Mouse (Mus musculus): ENCODE results near the gene Suv39h1. TPM values are rescaled to one million over a fixed set of nuclear protein-coding genes. Genes with fewer than 3 reads are reported as not detected.
A peak's percentile ranks its signal among the peaks of the same experiment; 100 is the strongest.

Suv39h1 gene
- polyA plus RNA-seq, 1 experiment: 35.9 TPM

- Histone ChIP-seq H3K9me3 (replicated peaks; ENCODE audit: control insufficient read depth, insufficient read depth, low read length, poor library complexity, severe bottlenecking) (no peaks in the 10 kb centered on the region), H3K4me3 (ENCODE audit: low read depth, low read length) (no peak within 1 kb of the TSS; the same call in 1 of the 2 replicates), H3K9ac (ENCODE audit: low read depth, poor library complexity, severe bottlenecking) (no peak within 1 kb of the TSS), H3K4me1 (ENCODE audit: control insufficient read depth, insufficient read depth, low read length) (no peaks in the 10 kb centered on the region), H3K36me3 (ENCODE audit: control insufficient read depth, insufficient read depth, low read length, poor library complexity, severe bottlenecking) (no peaks in the 10 kb centered on the region), H3K27me3 (ENCODE audit: control insufficient read depth, insufficient read depth, low read length, poor library complexity, severe bottlenecking) (no peaks in the 10 kb centered on the region), H3K27ac (ENCODE audit: insufficient read depth, low read length) (no peak within 1 kb of the TSS)
- no peak for TF ChIP-seq EP300 (IDR thresholded peaks at IDR 0.05; ENCODE audit: insufficient read depth, low read depth, low read length)
- no peak for TF ChIP-seq POLR2A (IDR thresholded peaks at IDR 0.05; ENCODE audit: insufficient read depth, low read length)
- TF ChIP-seq CTCF (IDR thresholded peaks at IDR 0.05; ENCODE audit: low read depth, low read length): no peak
These were observed 15.9 kb upstream of the Suv39h1 start, which contains the start of gene Was for GRCm38 (mm10) chrX:8090346-8090953. Gene Was, minus strand, starts transcription at chrX:8090498.

- H3K27me3 ChIP-seq (ENCODE audit: control insufficient read depth, insufficient read depth, low read length, poor library complexity, severe bottlenecking): no peaks in the 10 kb centered on the region
- no peak for TF ChIP-seq POLR2A (IDR thresholded peaks at IDR 0.05; ENCODE audit: insufficient read depth, low read length)
- TF ChIP-seq EP300 (IDR thresholded peaks at IDR 0.05; ENCODE audit: insufficient read depth, low read depth, low read length): no peak
- no peak for TF ChIP-seq CTCF (IDR thresholded peaks at IDR 0.05; ENCODE audit: low read depth, low read length)
- no peak overlapping the region for H3K9ac ChIP-seq (ENCODE audit: low read depth, poor library complexity, severe bottlenecking)
- H3K9me3 ChIP-seq (replicated peaks; ENCODE audit: control insufficient read depth, insufficient read depth, low read length, poor library complexity, severe bottlenecking): no peaks in the 10 kb centered on the region
- H3K4me1 ChIP-seq (ENCODE audit: control insufficient read depth, insufficient read depth, low read length): no peaks in the 10 kb centered on the region
- no peaks in the 10 kb centered on the region for H3K36me3 ChIP-seq (ENCODE audit: control insufficient read depth, insufficient read depth, low read length, poor library complexity, severe bottlenecking)
- H3K27ac ChIP-seq (ENCODE audit: insufficient read depth, low read length): no peak overlapping the region
- H3K4me3 ChIP-seq (ENCODE audit: low read depth, low read length): no peak overlapping the region
These were observed 15.2 kb upstream of the Suv39h1 start for GRCm38 (mm10) chrX:8089746-8090145.

DNA sequence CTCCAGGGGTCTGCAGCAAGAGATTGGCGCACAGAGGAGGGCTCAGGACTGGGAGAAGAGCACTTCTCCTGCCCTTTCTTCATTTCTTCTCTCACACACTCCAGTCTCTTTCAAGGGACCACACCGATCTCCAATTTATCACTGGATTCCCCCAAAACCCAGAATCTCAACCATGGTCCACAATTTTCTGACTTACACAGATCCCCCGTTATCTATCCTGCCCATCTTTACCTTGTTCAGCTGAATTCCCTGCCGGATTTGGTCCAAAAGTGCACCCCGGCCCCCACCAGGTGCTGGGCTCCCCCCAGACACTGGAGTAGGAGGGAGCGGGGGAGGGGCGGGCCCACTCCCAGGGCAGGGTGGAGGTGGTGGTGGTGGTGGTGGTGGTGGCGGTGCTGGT, 11.1 kb upstream of the Suv39h1 start:
- no peaks in the 10 kb centered on the region for H3K36me3 ChIP-seq (ENCODE audit: control insufficient read depth, insufficient read depth, low read length, poor library complexity, severe bottlenecking)
- no peaks in the 10 kb centered on the region for H3K4me1 ChIP-seq (ENCODE audit: control insufficient read depth, insufficient read depth, low read length)
- TF ChIP-seq POLR2A (IDR thresholded peaks at IDR 0.05; ENCODE audit: insufficient read depth, low read length): no peak
- TF ChIP-seq CTCF (IDR thresholded peaks at IDR 0.05; ENCODE audit: low read depth, low read length): no peak
- TF ChIP-seq EP300 (IDR thresholded peaks at IDR 0.05; ENCODE audit: insufficient read depth, low read depth, low read length): no peak
- H3K9ac ChIP-seq (ENCODE audit: low read depth, poor library complexity, severe bottlenecking): no peak overlapping the region
- H3K9me3 ChIP-seq (replicated peaks; ENCODE audit: control insufficient read depth, insufficient read depth, low read length, poor library complexity, severe bottlenecking): no peaks in the 10 kb centered on the region
- no peak overlapping the region for H3K27ac ChIP-seq (ENCODE audit: insufficient read depth, low read length)
- no peak overlapping the region for H3K4me3 ChIP-seq (ENCODE audit: low read depth, low read length)
- H3K27me3 ChIP-seq (ENCODE audit: control insufficient read depth, insufficient read depth, low read length, poor library complexity, severe bottlenecking): no peaks in the 10 kb centered on the region

DNA sequence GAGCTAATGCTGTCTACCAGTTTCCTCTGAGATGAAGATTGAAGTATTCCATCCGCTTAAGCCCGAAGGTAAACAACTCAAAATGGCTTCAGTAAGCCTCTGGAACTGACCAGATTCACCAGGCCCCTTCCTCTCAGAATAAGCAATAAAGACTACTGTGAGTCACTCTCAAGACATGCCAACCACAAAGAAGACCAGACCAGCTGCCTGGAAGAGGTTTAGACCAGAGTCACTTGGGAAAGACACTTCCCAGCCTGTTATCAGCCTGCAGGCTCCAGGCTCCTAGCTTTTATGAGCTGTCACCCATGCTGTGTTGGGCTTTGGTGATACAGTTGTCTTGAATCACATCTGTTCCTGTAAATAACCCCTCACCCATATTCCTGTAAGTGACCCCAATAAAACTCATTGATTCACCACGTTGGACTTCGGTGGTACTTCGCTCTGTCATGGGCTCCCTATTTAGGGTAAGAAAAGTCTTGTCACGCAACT, 10.3 kb upstream of the Suv39h1 start:
- Histone ChIP-seq H3K27me3 (ENCODE audit: control insufficient read depth, insufficient read depth, low read length, poor library complexity, severe bottlenecking) (no peaks in the 10 kb centered on the region), H3K4me1 (ENCODE audit: control insufficient read depth, insufficient read depth, low read length) (no peaks in the 10 kb centered on the region)
- no peak for TF ChIP-seq CTCF (IDR thresholded peaks at IDR 0.05; ENCODE audit: low read depth, low read length)
- TF ChIP-seq EP300 (IDR thresholded peaks at IDR 0.05; ENCODE audit: insufficient read depth, low read depth, low read length): no peak
- TF ChIP-seq POLR2A (IDR thresholded peaks at IDR 0.05; ENCODE audit: insufficient read depth, low read length): no peak

DNA sequence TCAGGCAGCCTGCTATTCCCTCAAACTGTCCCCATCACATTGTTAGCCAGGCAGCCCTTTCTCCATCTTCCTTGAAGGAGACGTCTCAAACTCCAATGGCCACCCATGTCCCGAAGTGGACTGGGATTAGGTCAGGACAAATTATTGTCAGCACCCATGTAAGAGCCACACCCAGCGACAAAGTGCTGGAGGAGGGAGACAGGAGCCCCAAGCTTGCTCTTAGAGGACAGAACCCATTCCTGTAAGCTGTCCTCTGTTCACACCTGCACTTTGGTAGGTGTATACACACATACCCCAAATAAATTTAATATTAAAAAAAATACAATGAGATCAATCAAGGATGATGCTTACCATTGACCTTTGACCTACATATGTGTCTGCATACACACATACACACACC, 544 bp upstream of the Suv39h1 start:
- Histone ChIP-seq H3K27me3 (ENCODE audit: control insufficient read depth, insufficient read depth, low read length, poor library complexity, severe bottlenecking) (no peaks in the 10 kb centered on the region), H3K9me3 (replicated peaks; ENCODE audit: control insufficient read depth, insufficient read depth, low read length, poor library complexity, severe bottlenecking) (no peaks in the 10 kb centered on the region), H3K9ac (ENCODE audit: low read depth, poor library complexity, severe bottlenecking) (peak overlapping the region; percentile 42; the same call in 1 of the 2 replicates), H3K4me1 (ENCODE audit: control insufficient read depth, insufficient read depth, low read length) (no peaks in the 10 kb centered on the region), H3K36me3 (ENCODE audit: control insufficient read depth, insufficient read depth, low read length, poor library complexity, severe bottlenecking) (peaks cover 9% of the 10 kb centered on the region), H3K27ac (ENCODE audit: insufficient read depth, low read length) (no peak overlapping the region), H3K4me3 (ENCODE audit: low read depth, low read length) (peak overlapping the region; percentile 70)
- TF ChIP-seq CTCF (IDR thresholded peaks at IDR 0.05; ENCODE audit: low read depth, low read length) (no peak), EP300 (IDR thresholded peaks at IDR 0.05; ENCODE audit: insufficient read depth, low read depth, low read length) (no peak), POLR2A (IDR thresholded peaks at IDR 0.05; ENCODE audit: insufficient read depth, low read length) (no peak)

More for the DNA sequence above, 10.3 kb upstream of the Suv39h1 start:
- Histone ChIP-seq H3K36me3 (ENCODE audit: control insufficient read depth, insufficient read depth, low read length, poor library complexity, severe bottlenecking) (no peaks in the 10 kb centered on the region), H3K9me3 (replicated peaks; ENCODE audit: control insufficient read depth, insufficient read depth, low read length, poor library complexity, severe bottlenecking) (no peaks in the 10 kb centered on the region), H3K4me3 (ENCODE audit: low read depth, low read length) (no peak overlapping the region), H3K27ac (ENCODE audit: insufficient read depth, low read length) (no peak overlapping the region), H3K9ac (ENCODE audit: low read depth, poor library complexity, severe bottlenecking) (no peak overlapping the region)

- no peaks in the 10 kb centered on the region for H3K4me1 ChIP-seq (ENCODE audit: control insufficient read depth, insufficient read depth, low read length)
- no peaks in the 10 kb centered on the region for H3K27me3 ChIP-seq (ENCODE audit: control insufficient read depth, insufficient read depth, low read length, poor library complexity, severe bottlenecking)
- H3K27ac ChIP-seq (ENCODE audit: insufficient read depth, low read length): peak overlapping the region; percentile 41
- TF ChIP-seq POLR2A (IDR thresholded peaks at IDR 0.05; ENCODE audit: insufficient read depth, low read length): no peak
- TF ChIP-seq EP300 (IDR thresholded peaks at IDR 0.05; ENCODE audit: insufficient read depth, low read depth, low read length): no peak
- TF ChIP-seq CTCF (IDR thresholded peaks at IDR 0.05; ENCODE audit: low read depth, low read length): no peak
- peak overlapping the region; percentile 97 for H3K9ac ChIP-seq (ENCODE audit: low read depth, poor library complexity, severe bottlenecking)
- H3K4me3 ChIP-seq (ENCODE audit: low read depth, low read length): peak overlapping the region; percentile 83
- no peaks in the 10 kb centered on the region for H3K9me3 ChIP-seq (replicated peaks; ENCODE audit: control insufficient read depth, insufficient read depth, low read length, poor library complexity, severe bottlenecking)
- peaks cover 21% of the 10 kb centered on the region for H3K36me3 ChIP-seq (ENCODE audit: control insufficient read depth, insufficient read depth, low read length, poor library complexity, severe bottlenecking)
These were observed 605 bp downstream of the Suv39h1 start for GRCm38 (mm10) chrX:8073881-8074429.
